Mouse (Mus musculus): ENCODE measurements around the gene Dvl1. TPM values are rescaled to one million over a fixed set of nuclear protein-coding genes. Genes with fewer than 3 reads are reported as not detected.

Gene Dvl1
- polyA plus RNA-seq, 1 experiment from 2014 or later: 5.5 TPM

GRCm38 (mm10) chr4:155891011-155891471 is 43.8 kb downstream of the Dvl1 start:
- Histone ChIP-seq H3K9me3 (ENCODE audit: low read length) (no peaks in the 10 kb centered on the region), H3K36me3 (ENCODE audit: insufficient read depth, low read length) (peaks cover 36% of the 10 kb centered on the region), H3K9ac (replicated peaks; ENCODE audit: low read length) (peak overlapping the region; percentile 87), H3K27me3 (ENCODE audit: insufficient read depth, low read length) (no peaks in the 10 kb centered on the region), H3K4me2 (replicated peaks; ENCODE audit: low read depth, low read length) (peak overlapping the region; percentile 97), H3K27ac (ENCODE audit: low read length) (0 out of 2 replicates have a peak overlapping the region, but pooled peaks have one; percentile 20), H3K4me1 (ENCODE audit: insufficient read depth, low read length) (peaks cover 37% of the 10 kb centered on the region), H3K4me3 (ENCODE audit: low read length) (peak overlapping the region; percentile 82)
- WGBS: under 1% methylated on average over 34 of the region's 34 CpGs
- peak; percentile 0; the same call in 1 of the 2 replicates for ATAC-seq (ENCODE audit: low FRiP score, low TSS enrichment)

GRCm38 (mm10) chr4:155891551-155892001 is 44.4 kb downstream of the Dvl1 start, which contains the start of the genes Pusl1 and Acap3:
Gene Pusl1, minus strand, starts transcription at chr4:155891781.
Gene Acap3, plus strand, starts transcription at chr4:155891822.
- Histone ChIP-seq H3K4me3 (ENCODE audit: low read length) (peak within 1 kb of the TSS; percentile 82), H3K4me1 (ENCODE audit: insufficient read depth, low read length) (peaks cover 37% of the 10 kb centered on the region), H3K27ac (ENCODE audit: low read length) (peak within 1 kb of the TSS; percentile 97), H3K36me3 (ENCODE audit: insufficient read depth, low read length) (peaks cover 31% of the 10 kb centered on the region), H3K9me3 (ENCODE audit: low read length) (no peaks in the 10 kb centered on the region), H3K4me2 (replicated peaks; ENCODE audit: low read depth, low read length) (peak within 1 kb of the TSS; percentile 97), H3K27me3 (ENCODE audit: insufficient read depth, low read length) (no peaks in the 10 kb centered on the region), H3K9ac (replicated peaks; ENCODE audit: low read length) (peak within 1 kb of the TSS; percentile 87)
- WGBS: under 1% methylated on average over 52 of the region's 52 CpGs
- ATAC-seq (ENCODE audit: low FRiP score, low TSS enrichment): peak; percentile 89

- Histone ChIP-seq H3K9ac (replicated peaks; ENCODE audit: low read length) (peak overlapping the region; percentile 87), H3K4me1 (ENCODE audit: insufficient read depth, low read length) (peaks cover 37% of the 10 kb centered on the region), H3K4me3 (ENCODE audit: low read length) (peak overlapping the region; percentile 82), H3K27me3 (ENCODE audit: insufficient read depth, low read length) (no peaks in the 10 kb centered on the region), H3K9me3 (ENCODE audit: low read length) (no peaks in the 10 kb centered on the region), H3K36me3 (ENCODE audit: insufficient read depth, low read length) (peaks cover 30% of the 10 kb centered on the region), H3K4me2 (replicated peaks; ENCODE audit: low read depth, low read length) (peak overlapping the region; percentile 97), H3K27ac (ENCODE audit: low read length) (peak overlapping the region; percentile 97)
- WGBS: under 1% methylated on average over 56 of the region's 56 CpGs
- ATAC-seq (ENCODE audit: low FRiP score, low TSS enrichment): peak; percentile 91
Observed at GRCm38 (mm10) chr4:155892017-155892416, 44.8 kb downstream of the Dvl1 start.

GRCm38 (mm10) chr4:155892438-155893211 is 45.4 kb downstream of the Dvl1 start:
- Histone ChIP-seq H3K9me3 (ENCODE audit: low read length) (no peaks in the 10 kb centered on the region), H3K27me3 (ENCODE audit: insufficient read depth, low read length) (no peaks in the 10 kb centered on the region), H3K4me2 (replicated peaks; ENCODE audit: low read depth, low read length) (peak overlapping the region; percentile 97), H3K9ac (replicated peaks; ENCODE audit: low read length) (peak overlapping the region; percentile 87), H3K4me3 (ENCODE audit: low read length) (peak overlapping the region; percentile 82), H3K27ac (ENCODE audit: low read length) (peak overlapping the region; percentile 97), H3K36me3 (ENCODE audit: insufficient read depth, low read length) (peaks cover 25% of the 10 kb centered on the region), H3K4me1 (ENCODE audit: insufficient read depth, low read length) (peaks cover 37% of the 10 kb centered on the region)
- WGBS: 4% methylated on average over 37 of the region's 37 CpGs
- ATAC-seq (ENCODE audit: low FRiP score, low TSS enrichment): peak; percentile 43; the same call in 1 of the 2 replicates

GRCm38 (mm10) chr4:155893212-155893690 is 46.0 kb downstream of the Dvl1 start:
- H3K27me3 ChIP-seq (ENCODE audit: insufficient read depth, low read length): no peaks in the 10 kb centered on the region
- H3K9me3 ChIP-seq (ENCODE audit: low read length): no peaks in the 10 kb centered on the region
- no peak overlapping the region for H3K27ac ChIP-seq (ENCODE audit: low read length)
- no peak for ATAC-seq (ENCODE audit: low FRiP score, low TSS enrichment)
- H3K4me2 ChIP-seq (replicated peaks; ENCODE audit: low read depth, low read length): peak overlapping the region; percentile 97
- H3K9ac ChIP-seq (replicated peaks; ENCODE audit: low read length): peak overlapping the region; percentile 87
- H3K36me3 ChIP-seq (ENCODE audit: insufficient read depth, low read length): peaks cover 18% of the 10 kb centered on the region
- H3K4me3 ChIP-seq (ENCODE audit: low read length): peak overlapping the region; percentile 82
- WGBS: 67% methylated on average over 8 of the region's 8 CpGs
- H3K4me1 ChIP-seq (ENCODE audit: insufficient read depth, low read length): peaks cover 37% of the 10 kb centered on the region

GRCm38 (mm10) chr4:155894311-155894881 is 47.2 kb downstream of the Dvl1 start:
- Histone ChIP-seq H3K4me1 (ENCODE audit: insufficient read depth, low read length) (peaks cover 37% of the 10 kb centered on the region), H3K9me3 (ENCODE audit: low read length) (no peaks in the 10 kb centered on the region), H3K4me3 (ENCODE audit: low read length) (no peak overlapping the region), H3K27ac (ENCODE audit: low read length) (no peak overlapping the region), H3K36me3 (ENCODE audit: insufficient read depth, low read length) (peaks cover 16% of the 10 kb centered on the region; the same call in 1 of the 2 replicates), H3K9ac (replicated peaks; ENCODE audit: low read length) (no peak overlapping the region), H3K27me3 (ENCODE audit: insufficient read depth, low read length) (no peaks in the 10 kb centered on the region), H3K4me2 (replicated peaks; ENCODE audit: low read depth, low read length) (peak overlapping the region; percentile 7; the same call in 1 of the 2 replicates)
- ATAC-seq (ENCODE audit: low FRiP score, low TSS enrichment): no peak
- 37% methylated on average over 8 of the region's 8 CpGs for WGBS

GRCm38 (mm10) chr4:155895216-155895615 is 48.0 kb downstream of the Dvl1 start:
- Histone ChIP-seq H3K27me3 (ENCODE audit: insufficient read depth, low read length) (no peaks in the 10 kb centered on the region), H3K4me3 (ENCODE audit: low read length) (no peak overlapping the region), H3K36me3 (ENCODE audit: insufficient read depth, low read length) (peaks cover 15% of the 10 kb centered on the region), H3K4me1 (ENCODE audit: insufficient read depth, low read length) (peaks cover 33% of the 10 kb centered on the region), H3K4me2 (replicated peaks; ENCODE audit: low read depth, low read length) (no peak overlapping the region; the same call in 1 of the 2 replicates), H3K27ac (ENCODE audit: low read length) (no peak overlapping the region), H3K9ac (replicated peaks; ENCODE audit: low read length) (0 out of 2 replicates have a peak overlapping the region, but pooled peaks have one; percentile 28), H3K9me3 (ENCODE audit: low read length) (no peaks in the 10 kb centered on the region)
- WGBS: 40% methylated on average over 6 of the region's 6 CpGs
- no peak for ATAC-seq (ENCODE audit: low FRiP score, low TSS enrichment)

GRCm38 (mm10) chr4:155895826-155896225 is 48.6 kb downstream of the Dvl1 start:
- WGBS: 90% methylated on average over 4 of the region's 4 CpGs
- no peak overlapping the region for H3K27ac ChIP-seq (ENCODE audit: low read length)
- no peak overlapping the region for H3K4me3 ChIP-seq (ENCODE audit: low read length)
- no peaks in the 10 kb centered on the region for H3K27me3 ChIP-seq (ENCODE audit: insufficient read depth, low read length)
- no peak overlapping the region for H3K4me2 ChIP-seq (replicated peaks; ENCODE audit: low read depth, low read length)
- ATAC-seq (ENCODE audit: low FRiP score, low TSS enrichment): no peak
- peaks cover 17% of the 10 kb centered on the region for H3K36me3 ChIP-seq (ENCODE audit: insufficient read depth, low read length)
- H3K9me3 ChIP-seq (ENCODE audit: low read length): no peaks in the 10 kb centered on the region
- H3K9ac ChIP-seq (replicated peaks; ENCODE audit: low read length): no peak overlapping the region
- H3K4me1 ChIP-seq (ENCODE audit: insufficient read depth, low read length): peaks cover 27% of the 10 kb centered on the region

GRCm38 (mm10) chr4:155896461-155896860 is 49.3 kb downstream of the Dvl1 start:
- WGBS: 97% methylated on average over 12 of the region's 12 CpGs
- Histone ChIP-seq H3K9ac (replicated peaks; ENCODE audit: low read length) (no peak overlapping the region), H3K27me3 (ENCODE audit: insufficient read depth, low read length) (no peaks in the 10 kb centered on the region), H3K4me1 (ENCODE audit: insufficient read depth, low read length) (peaks cover 25% of the 10 kb centered on the region), H3K4me2 (replicated peaks; ENCODE audit: low read depth, low read length) (no peak overlapping the region), H3K9me3 (ENCODE audit: low read length) (no peaks in the 10 kb centered on the region), H3K27ac (ENCODE audit: low read length) (no peak overlapping the region), H3K36me3 (ENCODE audit: insufficient read depth, low read length) (peaks cover 17% of the 10 kb centered on the region), H3K4me3 (ENCODE audit: low read length) (no peak overlapping the region)
- ATAC-seq (ENCODE audit: low FRiP score, low TSS enrichment): no peak

All from kidney, embryonic 16.5 days (tissue).